Mouse (Mus musculus): ENCODE measurements around the gene Ndufs2.

GRCm38 (mm10) chr1:171216241-171216955, 34.8 kb downstream of the Ndufs2 start:
- no peak for TF ChIP-seq CTCF (IDR thresholded peaks at IDR 0.05; ENCODE audit: control insufficient read depth, insufficient read depth, insufficient read length)
- no peak for TF ChIP-seq USF1 (IDR thresholded peaks at IDR 0.05; ENCODE audit: low read depth)
- no peak for TF ChIP-seq MYOD1 (IDR thresholded peaks at IDR 0.05; ENCODE audit: control insufficient read depth, insufficient read length, low read depth)
- TF ChIP-seq CEBPB (IDR thresholded peaks at IDR 0.05; ENCODE audit: low read depth) = no peak
- no peak for TF ChIP-seq MAX (IDR thresholded peaks at IDR 0.05)
- no peak for TF ChIP-seq MYOG (IDR thresholded peaks at IDR 0.05; ENCODE audit: control insufficient read depth, extremely low read depth, insufficient read length)

Data from C2C12 (cell line).